Mouse (Mus musculus) hindbrain, embryonic 12.5 days (tissue): ENCODE measurements around the gene Pla2g2e. TPM values are rescaled to one million over a fixed set of nuclear protein-coding genes. Genes with fewer than 3 reads are reported as not detected.
"Not testable (repeated sequence)": the region's sequence is repeated elsewhere in the genome, so short reads cannot be mapped to it uniquely, and the experiment has no call there.

Experiments
- ATAC-seq: fragments of 200-750 bp; cut with Nextera tagmentation; 2 replicates; pipeline ENCODE4 v1.8.0; 2017; ENCODE audit warnings: moderate TSS enrichment; ENCODE audit not compliant: low FRiP score
- H3K27ac ChIP-seq: fragments of 300-500 bp; sonication (generic); 2 replicates; pipeline ENCODE4 v1.5.1; 2016; ENCODE audit warnings: mild to moderate bottlenecking
- H3K27me3 ChIP-seq: fragments of 300-500 bp; sonication (generic); 2 replicates; pipeline ENCODE4 v1.6.1; 2016; ENCODE audit warnings: mild to moderate bottlenecking
- H3K36me3 ChIP-seq: fragments of 300-500 bp; sonication (generic); 2 replicates; pipeline ENCODE4 v1.6.1; 2016; ENCODE audit warnings: mild to moderate bottlenecking
- H3K4me1 ChIP-seq: fragments of 300-500 bp; sonication (generic); 2 replicates; pipeline ENCODE4 v1.6.1; 2016
- H3K4me2 ChIP-seq: fragments of 300-500 bp; sonication (generic); replicated peaks from 2 replicates; pipeline ENCODE4 v1.6.1; 2016; ENCODE audit warnings: mild to moderate bottlenecking
- H3K4me3 ChIP-seq: fragments of 300-500 bp; sonication (generic); 2 replicates; pipeline ENCODE4 v1.5.1; 2016; ENCODE audit warnings: mild to moderate bottlenecking
- H3K9ac ChIP-seq: fragments of 300-500 bp; sonication (generic); 2 replicates; pipeline ENCODE4 v1.6.1; 2016; ENCODE audit warnings: mild to moderate bottlenecking, moderate library complexity
- H3K9me3 ChIP-seq: fragments of 300-500 bp; sonication (generic); replicated peaks from 2 replicates; pipeline ENCODE4 v1.6.1; 2016; ENCODE audit warnings: mild to moderate bottlenecking
- WGBS: fragments of 180-500 bp; shearing (Covaris S2); methylation state at CpG from one replicate; pipeline ENCODE4 v1.1.7; 2016; 5-methylcytosine and 5-hydroxymethylcytosine counted together
- polyA plus RNA-seq: library from polyadenylated mRNA; unstranded; fragments of >200 nt; fragmentation: Nextera tagmentation; extraction: Ambion mirVana; gene quantifications from 2 replicates; pipeline ENCODE4 v1.2.1, GENCODE M21; 2016

Gene Pla2g2e
- polyA plus RNA-seq, 1 experiment from 2014 or later: not detected

DNA sequence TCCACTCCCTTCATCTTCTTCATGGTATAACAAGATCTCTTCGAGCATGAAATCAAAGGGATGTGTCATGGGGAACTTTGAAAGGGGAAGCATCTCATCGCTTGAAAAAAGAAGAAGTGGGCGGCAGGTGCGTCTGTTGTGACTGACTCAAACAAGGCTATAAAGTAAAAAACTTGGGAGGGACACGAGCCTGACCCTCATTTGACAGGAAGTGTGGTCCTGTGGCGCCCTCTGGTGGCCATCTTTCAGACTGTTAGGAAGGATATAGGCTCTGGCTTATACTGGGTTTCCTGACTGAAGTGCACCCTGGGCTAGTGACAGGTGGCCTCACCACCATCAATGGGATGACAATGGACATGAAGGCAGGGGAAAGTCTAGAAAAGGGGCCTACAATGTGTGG, 6.5 kb downstream of the Pla2g2e start:
- no peak overlapping the region for H3K27ac ChIP-seq
- no peak overlapping the region for H3K4me2 ChIP-seq
- peaks cover 11% of the 10 kb centered on the region; the same call in 1 of the 2 replicates for H3K27me3 ChIP-seq

DNA sequence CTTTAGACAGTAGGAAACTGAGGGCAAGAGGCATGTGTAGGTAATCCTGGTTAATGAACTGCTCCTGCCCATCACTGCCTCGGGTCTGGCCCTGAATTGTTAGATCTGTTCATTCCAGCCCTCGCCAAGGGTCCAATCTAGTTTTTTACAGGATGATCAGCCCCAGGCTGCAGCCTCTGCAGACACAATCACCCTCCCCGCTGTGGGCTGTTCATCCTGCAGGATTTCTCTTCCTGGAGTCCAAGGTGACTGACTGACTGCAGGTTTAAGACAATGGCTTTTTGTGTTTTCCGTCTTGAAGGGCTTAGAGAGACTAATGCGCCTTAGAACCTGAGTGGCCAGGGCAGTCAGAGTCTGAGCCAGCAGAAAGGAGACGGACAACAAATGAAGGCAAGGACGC, 11.4 kb downstream of the Pla2g2e start:
- Histone ChIP-seq H3K4me2 (no peak overlapping the region), H3K9ac (no peak overlapping the region), H3K27me3 (no peaks in the 10 kb centered on the region), H3K36me3 (peaks cover 22% of the 10 kb centered on the region), H3K4me3 (no peak overlapping the region), H3K4me1 (no peaks in the 10 kb centered on the region), H3K9me3 (no peaks in the 10 kb centered on the region), H3K27ac (no peak overlapping the region)
- ATAC-seq: no peak
- 54% methylated on average over 7 of the region's 7 CpGs for WGBS

More for the DNA sequence above, 6.5 kb downstream of the Pla2g2e start:
- peaks cover 9% of the 10 kb centered on the region for H3K4me1 ChIP-seq
- no peak overlapping the region for H3K9ac ChIP-seq
- H3K36me3 ChIP-seq: no peaks in the 10 kb centered on the region
- ATAC-seq: no peak
- no peak overlapping the region for H3K4me3 ChIP-seq
- no peaks in the 10 kb centered on the region for H3K9me3 ChIP-seq
- WGBS: 17% methylated on average over 6 of the region's 6 CpGs

DNA sequence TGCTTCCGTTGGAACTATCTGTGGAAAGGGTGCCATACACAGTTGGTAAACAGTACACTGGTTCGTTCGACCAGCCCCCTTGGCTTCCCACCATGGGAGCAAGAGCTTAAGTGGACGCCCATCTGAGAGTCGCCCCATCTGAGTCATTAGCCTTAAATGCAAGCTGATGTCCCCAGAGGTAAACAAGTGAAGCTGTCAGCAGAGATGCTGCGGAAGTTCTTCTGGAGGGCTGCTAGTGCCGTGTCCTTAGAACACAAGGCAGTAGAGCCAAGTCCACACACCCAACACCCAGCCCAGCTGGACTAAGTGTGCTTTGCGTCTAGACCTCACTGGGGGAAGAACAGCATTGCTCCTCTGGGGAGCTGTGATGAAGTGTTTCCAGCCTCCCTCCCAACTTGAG, 11.9 kb downstream of the Pla2g2e start:
- WGBS: 75% methylated on average over 8 of the region's 8 CpGs
- Histone ChIP-seq H3K4me3 (no peak overlapping the region), H3K27me3 (no peaks in the 10 kb centered on the region), H3K27ac (no peak overlapping the region), H3K9ac (no peak overlapping the region), H3K9me3 (no peaks in the 10 kb centered on the region), H3K4me1 (no peaks in the 10 kb centered on the region), H3K4me2 (no peak overlapping the region), H3K36me3 (peaks cover 26% of the 10 kb centered on the region)
- no peak for ATAC-seq

DNA sequence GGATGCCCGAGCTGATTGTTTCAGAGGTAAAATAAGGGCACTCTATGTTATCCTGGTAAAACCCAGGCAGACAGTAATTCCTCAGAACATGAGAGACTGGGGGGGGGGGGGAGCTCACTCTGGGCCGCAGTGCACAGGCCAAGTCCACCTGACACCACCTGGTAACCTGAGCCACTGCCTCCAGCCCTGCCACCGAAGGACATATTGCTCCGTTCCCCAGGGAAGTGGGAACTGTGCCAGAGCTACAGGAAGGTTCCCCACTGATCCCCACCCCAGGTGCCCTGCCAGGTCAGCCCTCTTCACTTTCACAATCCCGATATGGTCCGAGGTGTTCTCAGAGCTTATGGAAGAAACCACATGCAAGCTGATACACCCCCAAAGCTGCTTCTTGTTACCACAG, 14.9 kb downstream of the Pla2g2e start:
- no peak overlapping the region for H3K9ac ChIP-seq
- no peaks in the 10 kb centered on the region; the same call in 1 of the 2 replicates for H3K27me3 ChIP-seq
- no peak overlapping the region for H3K4me2 ChIP-seq
- no peaks in the 10 kb centered on the region for H3K4me1 ChIP-seq
- 85% methylated on average over 6 of the region's 6 CpGs for WGBS
- ATAC-seq: no peak
- H3K4me3 ChIP-seq: no peak overlapping the region
- H3K36me3 ChIP-seq: peaks cover 55% of the 10 kb centered on the region
- no peaks in the 10 kb centered on the region for H3K9me3 ChIP-seq
- no peak overlapping the region for H3K27ac ChIP-seq

DNA sequence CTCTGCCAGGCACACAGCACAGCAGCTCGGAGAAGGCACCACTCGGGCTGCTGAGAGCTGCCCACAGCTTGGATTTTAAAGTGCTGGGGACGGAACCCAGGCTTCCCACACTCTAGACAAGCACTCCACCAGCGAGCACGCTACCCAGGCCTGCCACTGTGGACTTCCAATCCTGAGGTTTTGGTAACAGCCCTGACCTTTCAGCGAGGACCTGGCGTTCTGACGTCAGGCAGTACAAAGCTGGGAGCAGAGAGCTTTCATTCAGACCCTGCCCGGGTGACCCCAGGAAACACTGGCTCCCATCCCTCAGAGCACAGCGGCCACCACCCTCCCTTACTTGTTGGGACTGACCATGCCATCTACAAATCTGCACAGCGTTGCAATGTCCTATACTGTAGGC, 16.0 kb downstream of the Pla2g2e start:
- not testable (repeated sequence) for ATAC-seq, H3K9ac ChIP-seq, H3K4me1 ChIP-seq, H3K27me3 ChIP-seq, H3K4me2 ChIP-seq, H3K4me3 ChIP-seq, H3K9me3 ChIP-seq, H3K27ac ChIP-seq
- 92% methylated on average over 11 of the region's 11 CpGs for WGBS
- peaks cover 63% of the 10 kb centered on the region for H3K36me3 ChIP-seq

DNA sequence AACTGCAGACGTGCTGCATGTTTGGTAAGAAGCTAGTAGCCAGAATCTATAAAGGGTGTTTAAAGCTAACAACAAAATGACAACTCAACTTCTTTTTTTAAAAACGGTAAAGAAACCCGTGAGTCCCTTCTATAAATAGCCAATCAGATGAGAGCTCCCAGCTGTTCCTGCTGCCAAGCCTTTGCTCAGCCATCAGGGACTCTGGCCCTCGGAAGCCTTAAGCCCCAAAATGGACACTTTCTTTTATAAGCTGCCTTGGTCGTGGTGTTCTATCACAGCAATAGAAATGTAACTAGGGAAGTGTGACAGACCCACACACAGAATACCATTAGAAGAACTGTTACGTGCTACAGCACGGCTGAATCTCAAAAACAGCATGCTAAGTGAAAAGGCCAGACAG, 21.6 kb downstream of the Pla2g2e start:
- no peaks in the 10 kb centered on the region; the same call in 1 of the 2 replicates for H3K27me3 ChIP-seq
- peaks cover 84% of the 10 kb centered on the region for H3K36me3 ChIP-seq
- H3K9me3 ChIP-seq: no peaks in the 10 kb centered on the region
- ATAC-seq: no peak
- no peak overlapping the region for H3K9ac ChIP-seq
- no peaks in the 10 kb centered on the region for H3K4me1 ChIP-seq
- no peak overlapping the region for H3K4me3 ChIP-seq
- WGBS: 92% methylated on average over 7 of the region's 7 CpGs
- no peak overlapping the region for H3K4me2 ChIP-seq
- no peak overlapping the region for H3K27ac ChIP-seq

DNA sequence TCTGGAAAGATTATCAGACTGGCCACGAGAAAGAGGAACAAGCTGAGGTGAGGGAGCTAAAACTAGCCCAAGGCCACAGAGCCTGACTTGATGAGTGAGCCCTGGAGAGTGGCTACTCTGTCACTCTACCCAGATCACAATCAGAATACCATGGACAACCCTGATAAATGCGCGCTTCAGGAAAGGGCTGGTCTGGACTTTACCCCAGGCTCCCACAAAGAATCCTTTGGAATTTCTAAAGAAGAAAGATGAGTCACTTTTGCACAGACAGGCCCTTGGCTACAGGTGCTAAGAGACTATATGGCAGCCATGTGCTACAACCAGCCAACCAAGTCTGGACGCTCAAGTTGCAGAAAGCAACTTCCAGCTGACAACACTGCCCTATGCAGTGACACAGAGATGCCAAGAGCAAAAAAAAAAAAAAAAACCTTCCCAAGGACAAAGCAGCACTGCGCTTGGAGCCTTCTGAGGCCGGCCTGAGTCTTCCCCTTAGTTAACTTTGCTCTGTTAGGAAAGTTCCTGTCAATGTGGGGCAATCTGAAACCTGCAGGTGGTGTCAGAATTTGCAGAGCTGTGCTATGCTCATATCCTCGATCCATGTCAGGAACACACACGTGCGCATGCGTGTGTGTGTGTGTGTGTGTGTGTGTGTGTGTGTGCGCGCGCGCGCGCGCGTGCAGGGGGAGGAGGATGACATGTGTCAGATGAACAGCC, 28.0 kb downstream of the Pla2g2e start:
- Histone ChIP-seq H3K4me1 (peaks cover 5% of the 10 kb centered on the region), H3K4me2 (no peak overlapping the region), H3K4me3 (no peak overlapping the region), H3K9ac (no peak overlapping the region), H3K36me3 (peaks cover 77% of the 10 kb centered on the region), H3K27me3 (no peaks in the 10 kb centered on the region), H3K9me3 (no peaks in the 10 kb centered on the region), H3K27ac (no peak overlapping the region)
- 96% methylated on average over 18 of the region's 18 CpGs for WGBS
- no peak for ATAC-seq

DNA sequence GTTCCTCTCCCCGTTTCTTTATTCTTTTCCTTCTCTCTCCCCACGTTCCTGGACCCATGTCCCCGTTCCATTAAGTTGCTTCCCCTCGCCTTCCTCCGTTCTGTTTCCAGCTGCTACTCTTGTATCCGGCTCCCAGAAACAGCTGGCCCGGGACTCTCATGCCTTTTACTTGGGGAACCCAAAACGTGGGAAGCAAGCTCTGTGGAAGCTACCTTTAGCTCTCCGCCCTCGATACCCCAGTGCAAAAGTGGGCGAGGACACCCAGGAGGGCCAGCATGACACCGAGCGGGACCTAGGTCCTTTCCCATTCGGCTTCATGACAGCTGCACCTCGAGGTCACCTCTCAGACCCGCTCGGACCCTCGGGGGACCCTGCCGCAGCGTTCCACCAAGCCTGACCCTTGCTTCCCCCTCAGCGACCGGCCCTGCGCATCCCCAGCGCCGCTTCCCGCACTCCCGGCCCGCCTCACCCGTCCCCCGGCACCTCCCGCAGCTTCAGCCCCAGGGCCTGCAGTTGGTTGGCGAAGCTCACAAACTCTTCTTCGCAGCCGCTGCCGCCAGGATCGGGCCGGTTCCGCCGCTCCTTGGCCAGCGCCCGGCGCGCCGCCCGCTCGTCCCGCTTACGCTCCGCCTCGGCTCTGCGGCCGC, 35.5 kb downstream of the Pla2g2e start:
- Histone ChIP-seq H3K27me3 (no peaks in the 10 kb centered on the region), H3K9ac (peak overlapping the region; percentile 92), H3K4me3 (peak overlapping the region; percentile 98), H3K9me3 (peaks cover 4% of the 10 kb centered on the region; the same call in 1 of the 2 replicates), H3K4me2 (peak overlapping the region; percentile 97), H3K36me3 (peaks cover 8% of the 10 kb centered on the region; the same call in 1 of the 2 replicates), H3K4me1 (peaks cover 24% of the 10 kb centered on the region), H3K27ac (peak overlapping the region; percentile 79)
- peak; percentile 39 for ATAC-seq
- under 1% methylated on average over 52 of the region's 52 CpGs for WGBS

DNA sequence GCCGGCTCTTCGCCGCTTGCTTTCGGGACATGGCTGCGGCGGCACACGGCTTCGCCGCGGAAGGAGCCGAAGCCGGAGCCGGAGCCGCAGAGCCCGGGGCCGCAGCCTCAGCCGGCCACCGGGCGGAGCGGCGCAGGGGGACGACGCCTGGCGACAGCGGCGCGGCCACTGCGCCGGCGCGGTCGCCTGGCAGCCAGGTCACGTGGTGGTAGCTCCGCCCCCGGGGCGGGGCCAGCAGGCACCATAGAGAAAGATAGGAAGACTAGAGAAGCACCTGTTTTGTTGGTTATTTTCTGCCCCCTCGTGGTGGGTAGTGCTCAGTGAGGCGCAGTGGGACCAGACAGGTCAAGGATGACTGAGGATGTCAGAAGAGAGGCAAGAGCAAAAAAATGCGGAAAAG, 36.1 kb downstream of the Pla2g2e start, which contains the start of gene Otud3:
TSS of gene Otud3 (minus strand) at position 149 of the 400 bp plus-strand sequence.
- Histone ChIP-seq H3K4me3 (peak within 1 kb of the TSS; percentile 98), H3K36me3 (peaks cover 6% of the 10 kb centered on the region; the same call in 1 of the 2 replicates), H3K9ac (peak within 1 kb of the TSS; percentile 92), H3K9me3 (peaks cover 4% of the 10 kb centered on the region; the same call in 1 of the 2 replicates), H3K27me3 (no peaks in the 10 kb centered on the region), H3K4me1 (peaks cover 24% of the 10 kb centered on the region), H3K4me2 (peak within 1 kb of the TSS; percentile 97), H3K27ac (peak within 1 kb of the TSS; percentile 79)
- WGBS: under 1% methylated on average over 39 of the region's 39 CpGs
- peak; percentile 94 for ATAC-seq

DNA sequence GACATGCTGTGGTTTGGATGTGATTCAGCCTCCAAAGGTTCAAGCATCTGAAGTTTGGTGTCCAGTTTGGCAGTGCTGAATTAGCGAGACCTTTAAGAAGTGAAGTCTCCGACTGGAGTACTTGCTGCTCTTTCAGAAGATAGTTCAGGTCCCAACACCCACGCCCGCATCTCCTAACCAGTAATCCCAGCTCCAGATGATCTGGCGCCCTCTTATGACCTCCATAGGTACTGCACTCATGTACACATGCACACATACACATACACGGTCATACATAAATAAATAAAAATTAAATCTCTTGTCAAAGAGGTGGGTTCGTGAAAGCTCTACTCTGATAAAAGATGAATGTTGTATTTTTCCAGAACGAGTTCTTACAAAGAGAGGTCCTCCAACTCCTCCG, 39.5 kb downstream of the Pla2g2e start:
- Histone ChIP-seq H3K36me3 (no peaks in the 10 kb centered on the region), H3K4me1 (peaks cover 15% of the 10 kb centered on the region), H3K4me2 (no peak overlapping the region), H3K27me3 (peaks cover 5% of the 10 kb centered on the region; the same call in 1 of the 2 replicates), H3K9ac (no peak overlapping the region), H3K9me3 (peaks cover 4% of the 10 kb centered on the region; the same call in 1 of the 2 replicates), H3K27ac (no peak overlapping the region), H3K4me3 (no peak overlapping the region)
- no peak for ATAC-seq
- WGBS: 85% methylated on average over 9 of the region's 9 CpGs

DNA sequence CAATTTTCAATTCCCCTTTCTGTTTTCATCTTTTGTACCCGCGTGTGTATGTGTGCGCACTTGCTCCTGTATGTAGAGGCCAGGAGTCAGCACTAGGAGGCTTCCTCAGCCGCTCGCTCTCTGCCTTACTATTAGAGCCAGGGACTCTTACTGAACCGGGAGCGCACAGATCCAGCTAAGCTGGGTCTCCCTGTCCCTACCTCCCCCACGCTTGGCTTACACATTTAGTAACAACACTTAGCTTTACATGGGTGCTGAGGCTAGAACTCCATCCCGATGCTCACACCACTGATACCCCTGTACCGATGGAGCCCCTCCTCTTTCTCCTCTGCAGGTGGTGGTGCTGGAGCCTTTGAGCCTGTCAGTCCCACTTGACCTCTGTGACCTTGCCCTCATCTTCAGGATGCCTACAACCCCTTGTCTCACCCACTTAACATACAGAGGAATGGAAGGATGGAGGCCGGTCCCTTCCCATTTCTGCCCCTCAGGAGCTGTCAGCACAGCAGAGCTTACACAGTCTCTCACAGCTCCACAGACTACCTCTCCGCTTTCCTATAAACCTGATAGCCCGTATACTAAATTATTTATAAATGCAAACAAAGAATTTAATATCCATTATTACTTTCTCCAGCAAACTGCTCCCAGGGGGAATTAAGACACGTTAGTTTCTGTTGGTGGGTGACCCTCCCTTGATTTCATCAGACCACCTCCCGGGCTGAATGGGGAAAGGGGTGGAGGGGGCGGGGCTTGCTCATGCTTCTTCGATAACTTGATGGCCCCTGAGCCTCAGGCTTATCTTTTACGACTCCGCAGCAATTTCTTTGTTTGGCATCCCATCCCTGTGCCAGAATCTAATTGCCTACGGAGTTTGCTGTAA, 43.8 kb downstream of the Pla2g2e start:
- Histone ChIP-seq H3K9ac (no peak overlapping the region), H3K4me2 (peak overlapping the region; percentile 38), H3K27ac (no peak overlapping the region), H3K36me3 (no peaks in the 10 kb centered on the region), H3K4me1 (peaks cover 7% of the 10 kb centered on the region; the same call in 1 of the 2 replicates), H3K9me3 (peaks cover 4% of the 10 kb centered on the region; the same call in 1 of the 2 replicates), H3K4me3 (0 out of 2 replicates have a peak overlapping the region, but pooled peaks have one; percentile 1), H3K27me3 (peaks cover 5% of the 10 kb centered on the region; the same call in 1 of the 2 replicates)
- peak; percentile 35; the same call in 1 of the 2 replicates for ATAC-seq
- WGBS: 35% methylated on average over 20 of the region's 20 CpGs

DNA sequence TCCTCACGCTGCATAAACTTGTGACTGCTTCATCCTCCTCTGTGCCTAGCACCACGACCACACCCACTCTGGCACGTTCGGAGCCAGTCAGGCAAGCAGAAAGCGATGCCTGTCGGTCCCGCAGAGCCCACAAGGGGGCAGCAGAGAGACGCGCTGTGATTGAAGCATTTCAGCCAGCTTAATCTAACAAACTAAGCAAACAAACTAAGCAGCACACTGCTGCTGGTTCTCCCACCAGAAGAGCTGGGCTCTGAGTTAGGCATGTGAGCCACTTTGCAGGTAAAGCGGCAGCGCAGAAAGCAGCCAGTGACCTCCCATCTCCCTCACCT, 44.4 kb downstream of the Pla2g2e start:
- ATAC-seq: peak; percentile 78
- Histone ChIP-seq H3K27ac (no peak overlapping the region), H3K4me2 (peak overlapping the region; percentile 38), H3K36me3 (no peaks in the 10 kb centered on the region), H3K27me3 (peaks cover 5% of the 10 kb centered on the region; the same call in 1 of the 2 replicates), H3K4me1 (peaks cover 7% of the 10 kb centered on the region; the same call in 1 of the 2 replicates), H3K4me3 (0 out of 2 replicates have a peak overlapping the region, but pooled peaks have one; percentile 1), H3K9me3 (peaks cover 3% of the 10 kb centered on the region; the same call in 1 of the 2 replicates), H3K9ac (no peak overlapping the region)
- WGBS: 2% methylated on average over 11 of the region's 11 CpGs
